Mouse (Mus musculus) G1E-ER4 (cell line): ENCODE measurements around the gene Stap1. TPM values are rescaled to one million over a fixed set of nuclear protein-coding genes. Genes with fewer than 3 reads are reported as not detected.

Experiments used
- GATA1 ChIP-seq: IDR thresholded peaks from one replicate; pipeline ENCODE4 v1.8.0; 2012; ENCODE audit warnings: low read length, inconsistent platforms
- polyA plus RNA-seq: library from polyadenylated mRNA; stranded (reverse); fragments of >175 nt; gene quantifications from 2 replicates; pipeline ENCODE4 v1.2.3, GENCODE M21; 2012

The Stap1 gene
- polyA plus RNA-seq, 1 experiment: not detected

- no peak for TF ChIP-seq GATA1
These were observed 30.6 kb downstream of the Stap1 start for GRCm38 (mm10) chr5:86102176-86102575.

GRCm38 (mm10) chr5:86106610-86107009 is 35.1 kb downstream of the Stap1 start:
- TF ChIP-seq GATA1: no peak

- TF ChIP-seq GATA1: no peak
These were observed 39.5 kb downstream of the Stap1 start for GRCm38 (mm10) chr5:86111074-86111473.

- no peak for TF ChIP-seq GATA1
These were observed 41.5 kb downstream of the Stap1 start for GRCm38 (mm10) chr5:86113037-86113436.

- no peak for TF ChIP-seq GATA1
These were observed 42.5 kb downstream of the Stap1 start for GRCm38 (mm10) chr5:86113997-86114396.

GRCm38 (mm10) chr5:86118457-86119094 is 47.0 kb downstream of the Stap1 start:
- no peak for TF ChIP-seq GATA1

GRCm38 (mm10) chr5:86128749-86129148 is 57.2 kb downstream of the Stap1 start:
- no peak for TF ChIP-seq GATA1

- no peak for TF ChIP-seq GATA1
These were observed 58.3 kb downstream of the Stap1 start for GRCm38 (mm10) chr5:86129828-86130227.

Other genes starting within 250 kb of the Stap1 start
- gene Cenpc1, start 6.2 kb upstream of the Stap1 start, polyA plus RNA-seq: 1.5 and 10.8 TPM in 2 replicates
- gene Uba6, start 101.1 kb downstream of the Stap1 start, polyA plus RNA-seq: 0.67 and 0.89 TPM in 2 replicates
- not detected in 2 replicates for gene Gnrhr, start 126.2 kb downstream of the Stap1 start, polyA plus RNA-seq
- not detected in 2 replicates for gene Tmprss11c, start 217.6 kb downstream of the Stap1 start, polyA plus RNA-seq